Mouse (Mus musculus) liver, adult 2 months (tissue): ENCODE data around the gene Tpra1.

Source experiments
- CTCF ChIP-seq: fragments of 200-500 bp; IDR thresholded peaks from 2 replicates; pipeline ENCODE4 v1.5.1; 2011; ENCODE audit warnings: low read depth, low read length, control low read depth
- POLR2A ChIP-seq: fragments of 200-500 bp; IDR thresholded peaks from 2 replicates; pipeline ENCODE4 v1.6.1; 2011; ENCODE audit warnings: low read length, control low read depth; ENCODE audit not compliant: insufficient read depth; ENCODE audit errors: extremely low read depth

GRCm38 (mm10) chr6:88857830-88858229 is 44.2 kb upstream of the Tpra1 start:
- TF ChIP-seq POLR2A (no peak), CTCF (no peak)
